Mouse (Mus musculus) thymus, postnatal 25 days (tissue): Measurements from ENCODE around the gene Vmn1r54.
"Not testable (repeated sequence)": the region's sequence is repeated elsewhere in the genome, so short reads cannot be mapped to it uniquely, and the experiment has no call there.

Source experiments
- DNase-seq: peaks from one replicate; pipeline ENCODE4 v3.0.0; 2022

The Vmn1r54 gene

DNA sequence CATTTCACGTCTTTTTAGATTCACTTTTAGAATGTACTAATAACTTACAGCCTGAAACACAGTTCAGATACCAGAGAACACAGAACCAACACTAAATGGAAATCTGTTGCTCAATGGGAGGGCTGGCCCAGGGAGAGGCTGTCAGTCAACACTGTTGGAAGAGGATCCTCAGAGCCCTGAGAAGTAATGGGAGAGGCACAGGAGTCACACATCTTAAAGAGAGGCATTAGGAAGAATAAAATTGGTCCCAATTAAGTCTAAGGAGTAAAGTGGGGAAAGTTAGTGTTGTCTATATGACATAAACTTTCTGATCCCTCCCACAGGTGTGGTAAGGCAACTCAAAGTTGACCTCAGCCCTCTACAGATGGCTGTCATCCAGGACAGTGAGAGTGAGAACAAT is at the start of gene Vmn1r54:
Gene Vmn1r54 (plus strand): TSS at position 301 of the 400 bp plus-strand sequence.
- no peak for DNase-seq

GRCm38 (mm10) chr6:90202493-90202892 is 43.6 kb upstream of the Vmn1r54 start, which contains the start of gene V1ra8:
V1ra8 (plus strand) TSS chr6:90202793.
- DNase-seq: not testable (repeated sequence)

DNA sequence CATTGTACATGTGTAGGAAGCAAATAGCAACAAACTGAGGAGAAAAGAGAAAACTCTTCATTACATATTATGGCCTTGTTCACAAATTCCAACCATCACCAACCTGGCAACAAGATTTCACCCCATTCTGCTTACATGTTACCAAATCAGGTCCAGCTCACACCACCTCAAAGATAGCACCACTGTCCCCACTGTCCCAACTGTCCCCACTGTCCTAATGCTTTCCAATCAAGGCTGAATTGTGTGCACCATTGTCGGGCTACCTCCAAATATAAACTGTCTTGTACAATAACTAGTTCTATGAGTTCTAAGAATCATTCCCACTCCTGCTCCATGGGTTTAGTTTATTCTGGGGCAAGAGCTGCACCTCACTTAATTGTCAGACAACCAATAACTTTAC is 21.8 kb upstream of the Vmn1r54 start, which contains the start of gene Vmn1r53:
Gene Vmn1r53 (minus strand): TSS at position 101 of the 400 bp plus-strand sequence.
- DNase-seq: no peak

DNA sequence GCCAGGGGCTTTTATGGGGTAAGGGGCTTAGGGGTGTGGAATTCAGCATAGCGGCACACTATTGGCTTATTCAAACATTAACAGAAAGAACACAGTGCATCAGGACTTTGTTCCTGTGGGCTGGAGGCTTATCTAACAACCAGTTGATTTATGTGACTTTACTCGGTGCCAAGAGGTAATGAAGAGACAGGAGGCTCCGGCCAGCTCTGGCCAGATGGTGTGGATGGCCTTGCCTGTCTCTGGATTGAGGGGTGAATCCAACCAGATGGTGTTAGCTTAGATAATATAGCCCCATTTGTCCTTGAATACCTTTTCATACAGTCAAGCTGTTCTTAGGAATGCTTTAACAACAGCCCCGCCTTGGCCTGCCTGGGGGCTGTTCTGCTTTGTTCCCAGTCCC is 14.0 kb upstream of the Vmn1r54 start:
- DNase-seq: not testable (repeated sequence)

DNA sequence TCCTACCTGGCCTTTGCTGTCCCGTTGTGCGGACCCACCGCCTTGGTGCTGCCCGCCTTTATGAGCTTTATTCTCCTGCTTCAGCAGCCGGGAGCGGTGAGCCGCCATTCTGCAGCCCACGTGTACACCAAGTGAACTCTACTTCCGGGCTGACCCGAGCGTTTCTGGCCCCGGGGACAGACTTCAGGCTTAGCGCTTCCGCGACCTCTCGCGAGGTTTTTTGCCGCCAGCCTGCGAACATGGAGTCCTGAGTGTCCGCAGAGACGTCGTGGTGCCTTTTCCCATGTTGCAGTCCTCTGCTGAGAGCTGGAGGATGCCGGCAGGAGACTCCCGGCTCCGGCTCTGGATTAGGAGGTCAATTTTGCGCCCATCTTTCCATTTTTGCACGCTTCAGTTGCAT is 13.4 kb upstream of the Vmn1r54 start:
- DNase-seq: no peak

GRCm38 (mm10) chr6:90244019-90244418 is 2.1 kb upstream of the Vmn1r54 start:
- DNase-seq: no peak

DNA sequence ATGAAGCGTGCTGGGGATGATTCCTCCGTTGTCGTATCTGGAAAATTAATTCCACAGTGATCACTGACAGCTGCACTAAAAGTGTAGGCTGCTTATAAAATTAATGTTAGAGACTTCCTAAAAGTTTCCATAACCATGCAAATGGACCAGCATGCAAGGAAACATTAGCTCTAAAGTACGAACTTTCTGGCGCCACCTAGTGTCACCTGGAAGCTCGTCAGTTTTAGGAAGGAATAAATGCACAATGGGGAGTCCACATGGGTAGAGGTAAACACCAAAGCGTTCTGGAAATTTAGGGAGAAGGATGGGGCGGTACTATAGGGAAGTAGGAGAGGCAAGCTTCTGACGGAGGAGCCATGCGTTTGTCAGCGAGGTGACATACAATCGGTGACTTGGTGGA is 42.2 kb downstream of the Vmn1r54 start:
- no peak for DNase-seq

GRCm38 (mm10) chr6:90300919-90301318 is 54.8 kb downstream of the Vmn1r54 start, which contains the start of gene BC048671:
BC048671 (plus strand) TSS chr6:90301219.
- DNase-seq: no peak

DNA sequence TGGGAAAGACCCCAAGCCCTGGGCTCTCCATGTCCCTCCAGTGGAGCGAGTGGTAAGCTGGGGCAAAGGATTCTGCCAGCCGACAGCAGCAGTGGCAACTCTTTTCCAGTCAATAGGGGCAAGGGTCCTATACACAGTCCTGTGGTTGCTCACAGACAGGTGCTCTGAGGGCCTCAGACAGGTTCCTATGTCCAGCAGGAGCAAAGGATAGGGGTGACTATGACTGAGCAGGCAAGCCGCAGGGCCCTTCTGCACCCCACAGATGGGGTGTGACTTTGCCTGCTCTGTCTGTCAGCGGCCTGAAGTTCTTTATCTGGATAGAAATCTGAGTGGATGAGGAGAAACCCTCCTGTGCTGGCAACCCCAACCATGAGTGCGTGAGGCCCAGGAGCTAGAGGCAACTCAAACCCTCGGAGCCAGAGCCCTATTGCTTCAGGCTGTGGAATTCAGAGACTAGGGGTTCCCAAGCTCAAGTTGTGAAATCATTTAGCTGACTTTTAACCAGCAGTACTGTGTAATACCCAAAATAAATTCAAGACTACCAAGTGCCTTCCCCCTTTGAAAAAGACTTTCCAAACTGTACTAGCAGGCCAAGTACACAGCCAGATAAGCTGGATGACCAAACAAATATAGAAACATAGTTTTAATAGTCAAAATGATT is 60.3 kb downstream of the Vmn1r54 start:
- no peak for DNase-seq

DNA sequence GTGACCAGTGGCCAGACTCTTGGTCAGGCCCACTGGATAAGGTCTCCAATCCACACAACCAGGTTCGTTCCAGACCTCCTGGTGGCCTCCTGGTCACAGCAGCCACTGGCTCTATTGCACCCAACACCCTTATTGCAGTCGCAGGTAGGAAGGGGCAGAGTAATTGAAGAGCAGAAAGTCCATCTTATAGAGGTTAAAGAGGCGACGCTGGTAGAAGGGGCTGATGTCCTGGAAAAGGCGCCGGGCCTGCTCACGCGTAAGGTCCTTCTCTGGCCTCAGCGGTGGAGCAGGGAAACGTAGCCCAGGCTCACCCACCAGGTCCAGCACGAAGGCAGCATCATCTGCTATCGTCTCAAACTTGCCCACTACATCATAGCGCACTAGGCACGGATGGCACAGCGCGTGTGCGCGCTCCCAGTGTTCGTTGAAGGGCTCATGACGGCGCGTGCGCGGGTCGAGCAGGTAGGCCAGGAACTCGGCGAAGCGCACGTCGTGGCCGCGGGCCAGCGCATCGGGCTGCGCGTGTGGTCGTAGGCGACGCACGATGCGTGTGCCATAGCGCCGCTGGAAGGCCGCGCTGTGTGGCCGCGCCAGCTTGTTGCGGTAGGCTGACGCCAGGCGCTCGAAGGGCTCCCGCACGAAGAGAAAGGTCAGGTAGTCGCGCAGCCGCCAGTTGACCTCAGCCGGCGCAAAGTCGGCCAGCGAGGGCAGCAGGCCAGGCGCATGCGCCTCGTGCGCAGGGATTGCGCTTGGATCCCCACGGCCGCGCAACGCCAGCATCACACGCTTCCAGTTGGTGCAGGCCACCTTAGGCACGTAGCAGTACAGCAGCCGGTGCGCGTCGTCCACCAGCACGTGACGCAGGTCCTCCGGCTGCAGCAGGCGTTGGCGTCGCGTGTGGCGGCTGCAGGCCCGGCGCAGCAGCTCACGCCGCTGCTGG is 63.0 kb downstream of the Vmn1r54 start:
- DNase-seq: no peak

DNA sequence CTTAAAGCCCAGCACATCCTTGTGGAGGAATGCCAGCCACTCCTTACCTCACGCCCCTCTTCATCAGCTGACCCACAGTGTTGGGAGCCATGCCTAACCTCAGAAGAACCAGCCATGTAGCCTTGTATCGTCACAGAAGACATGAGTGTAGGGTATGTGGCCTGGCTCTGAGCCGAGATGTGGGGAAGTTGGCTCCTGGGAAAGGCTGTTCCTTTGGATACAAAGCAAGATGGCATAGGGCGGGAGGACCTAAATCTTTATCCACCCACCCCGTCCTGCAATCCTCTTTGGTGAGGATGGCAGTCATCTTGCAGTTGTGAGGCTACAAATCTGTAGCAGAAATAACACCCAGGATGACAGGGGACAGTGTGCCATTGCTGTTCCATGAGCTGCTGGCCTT is 69.9 kb downstream of the Vmn1r54 start:
- no peak for DNase-seq

- DNase-seq: no peak
These were observed 71.6 kb downstream of the Vmn1r54 start for GRCm38 (mm10) chr6:90317510-90318258.

DNA sequence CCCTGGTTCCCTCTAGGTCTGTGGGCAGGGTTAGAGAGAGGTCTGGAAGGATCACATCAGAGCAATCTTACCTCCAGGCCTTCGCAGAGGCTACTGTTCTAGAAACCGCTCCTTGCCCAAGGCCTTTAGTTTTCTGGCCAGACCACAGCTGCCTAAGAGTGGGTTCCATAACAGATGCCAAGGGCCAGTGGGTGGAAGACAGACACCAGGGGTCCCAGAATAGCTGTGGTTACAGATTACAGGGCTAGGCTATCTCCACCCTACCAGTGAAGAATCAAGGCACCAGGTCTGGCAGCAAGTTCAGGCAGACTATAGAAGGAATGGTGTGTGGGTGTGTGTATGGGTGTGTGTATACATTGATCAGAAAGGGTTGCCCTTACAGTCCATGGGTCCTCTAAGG is 72.9 kb downstream of the Vmn1r54 start:
- no peak for DNase-seq

GRCm38 (mm10) chr6:90319475-90320191 is 73.5 kb downstream of the Vmn1r54 start:
- no peak for DNase-seq

DNA sequence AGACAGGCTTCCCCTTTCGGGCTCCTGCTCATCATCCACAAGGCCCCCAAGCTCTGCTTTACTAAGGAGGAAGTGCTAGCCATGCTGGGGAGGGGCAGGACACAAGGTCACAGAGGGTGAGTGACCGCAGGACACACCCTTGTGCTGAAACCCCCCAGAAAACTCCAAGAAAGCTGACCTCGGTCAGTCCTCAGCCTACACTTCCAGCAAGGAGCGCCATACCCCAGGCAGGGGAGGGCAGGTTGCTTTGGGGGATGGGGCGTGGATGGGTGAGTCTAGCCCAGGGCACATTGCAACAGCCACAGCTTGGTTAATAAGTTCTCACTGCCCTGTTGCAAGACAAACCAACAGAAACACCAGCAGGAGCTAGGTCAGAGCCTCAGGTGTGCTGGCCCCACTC is 74.3 kb downstream of the Vmn1r54 start:
- no peak for DNase-seq
